Mouse (Mus musculus): ENCODE data around the gene Snx27. TPM values are rescaled to one million over a fixed set of nuclear protein-coding genes. Genes with fewer than 3 reads are reported as not detected.

Gene Snx27
- polyA plus RNA-seq, 1 experiment from 2014 or later: 40.6 TPM

DNA sequence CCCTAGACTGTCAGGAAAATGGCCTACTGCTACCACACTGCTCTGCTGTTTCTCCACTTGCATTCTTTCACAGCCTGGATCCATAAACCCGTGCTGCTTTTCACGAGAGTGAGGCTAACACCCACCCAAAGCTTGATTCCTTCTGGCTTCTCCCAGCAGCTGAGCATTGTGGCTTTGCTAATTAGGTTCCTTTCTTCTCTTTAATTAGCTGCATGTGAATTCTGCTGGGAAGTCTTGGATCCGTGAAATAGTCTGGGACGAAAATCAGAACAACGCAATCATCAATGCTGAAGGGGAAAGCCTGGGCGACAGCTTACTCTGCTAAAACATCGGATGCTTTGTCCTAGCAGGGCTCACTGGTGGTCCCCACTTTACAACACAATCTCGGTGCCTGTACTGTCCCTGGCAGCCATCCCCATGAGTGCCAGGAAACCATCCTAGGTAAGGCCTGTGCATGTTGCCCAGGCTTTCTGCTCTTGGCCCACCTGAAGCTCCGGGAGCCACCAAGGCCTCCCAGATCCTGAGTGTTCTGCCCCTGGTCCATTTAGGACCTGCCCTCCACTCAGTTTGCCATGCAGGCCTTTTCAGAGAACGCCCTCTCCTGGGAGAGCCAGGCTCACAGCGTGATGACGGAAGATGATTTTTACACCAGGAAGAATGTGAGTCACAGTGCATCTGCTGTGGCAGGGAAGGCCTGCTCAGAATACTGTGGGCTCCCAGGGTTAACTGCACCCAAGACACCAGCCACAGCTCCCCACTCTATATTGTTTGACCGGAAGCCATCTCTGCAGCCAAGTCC, 116.7 kb downstream of the Snx27 start:
- no peak for DNase-seq (ENCODE audit: low spot score)
- Histone ChIP-seq H3K36me3 (ENCODE audit: control insufficient read depth, insufficient read depth, low read length) (no peaks in the 10 kb centered on the region), H3K27me3 (ENCODE audit: control insufficient read depth, insufficient read depth, low read length) (no peaks in the 10 kb centered on the region), H3K9me3 (ENCODE audit: control insufficient read depth, low read length) (no peaks in the 10 kb centered on the region), H3K4me2 (replicated peaks; ENCODE audit: low read depth, low read length) (no peak overlapping the region), H3K4me1 (replicated peaks; ENCODE audit: control insufficient read depth, insufficient read depth, low read length) (peaks cover 3% of the 10 kb centered on the region; the same call in 1 of the 2 replicates), H3K27ac (ENCODE audit: low read depth, low read length) (0 out of 2 replicates have a peak overlapping the region, but pooled peaks have one; percentile 17), H3K4me3 (ENCODE audit: low read depth, low read length) (no peak overlapping the region), H3K9ac (ENCODE audit: low read depth, low read length) (no peak overlapping the region)
- 62% methylated on average over 13 of the region's 13 CpGs for WGBS
- no peak for ATAC-seq (ENCODE audit: low FRiP score)

- WGBS: 48% methylated on average over 11 of the region's 11 CpGs
These were observed 118.5 kb downstream of the Snx27 start for GRCm38 (mm10) chr3:94463926-94464578.

DNA sequence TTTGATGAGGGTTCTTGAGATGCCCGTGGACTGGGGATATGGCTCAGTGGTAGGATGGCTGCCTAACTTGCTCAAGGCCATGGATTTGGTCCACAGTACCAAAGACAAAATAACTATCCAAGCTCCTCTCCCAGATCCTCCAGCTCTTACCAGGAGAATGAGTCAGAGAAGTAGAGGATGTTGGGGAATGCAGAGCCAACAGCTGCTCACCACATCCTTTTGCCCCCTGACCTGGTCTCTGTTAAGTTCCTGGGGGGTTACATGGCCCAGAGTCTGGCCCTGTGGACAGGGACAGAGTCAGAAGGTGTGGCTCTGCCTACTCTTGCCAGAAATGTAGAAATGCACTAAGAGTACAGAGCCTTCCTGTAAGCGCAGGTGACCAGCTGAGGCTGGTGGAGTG, 122.7 kb downstream of the Snx27 start:
- WGBS: 96% methylated on average over 2 of the region's 2 CpGs
- DNase-seq (ENCODE audit: low spot score): no peak

More at GRCm38 (mm10) chr3:94463926-94464578, 118.5 kb downstream of the Snx27 start:
- H3K9ac ChIP-seq (ENCODE audit: low read depth, low read length): no peak overlapping the region
- DNase-seq (ENCODE audit: low spot score) (peak; percentile 54), ATAC-seq (ENCODE audit: low FRiP score) (peak; percentile 81)
- H3K4me3 ChIP-seq (ENCODE audit: low read depth, low read length): no peak overlapping the region
- H3K36me3 ChIP-seq (ENCODE audit: control insufficient read depth, insufficient read depth, low read length): no peaks in the 10 kb centered on the region
- H3K4me1 ChIP-seq (replicated peaks; ENCODE audit: control insufficient read depth, insufficient read depth, low read length): peaks cover 3% of the 10 kb centered on the region; the same call in 1 of the 2 replicates
- H3K4me2 ChIP-seq (replicated peaks; ENCODE audit: low read depth, low read length): no peak overlapping the region
- H3K27me3 ChIP-seq (ENCODE audit: control insufficient read depth, insufficient read depth, low read length): no peaks in the 10 kb centered on the region
- H3K9me3 ChIP-seq (ENCODE audit: control insufficient read depth, low read length): no peaks in the 10 kb centered on the region
- no peak overlapping the region for H3K27ac ChIP-seq (ENCODE audit: low read depth, low read length)

DNA sequence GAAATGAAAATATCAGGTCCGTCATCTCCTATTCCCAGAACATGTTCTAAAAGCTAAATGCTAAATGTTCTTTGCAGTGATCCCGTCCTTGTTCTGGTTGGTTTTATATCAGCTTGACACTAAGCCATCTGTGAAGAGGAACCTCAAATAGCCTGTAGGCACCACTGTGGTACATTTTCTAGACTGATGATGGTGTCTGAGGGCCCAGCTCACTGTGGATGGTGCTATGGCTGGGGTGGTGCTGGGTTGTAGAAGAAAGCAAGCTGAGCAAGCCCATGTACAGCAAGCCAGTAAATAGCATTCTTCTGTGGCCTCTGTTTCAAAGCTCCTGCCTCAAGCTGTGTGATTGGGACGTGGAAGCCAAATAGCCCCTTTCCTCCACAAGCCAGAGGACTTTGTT, 125.5 kb downstream of the Snx27 start:
- Histone ChIP-seq H3K4me3 (ENCODE audit: low read depth, low read length) (no peak overlapping the region), H3K27me3 (ENCODE audit: control insufficient read depth, insufficient read depth, low read length) (no peaks in the 10 kb centered on the region), H3K4me2 (replicated peaks; ENCODE audit: low read depth, low read length) (no peak overlapping the region), H3K27ac (ENCODE audit: low read depth, low read length) (no peak overlapping the region), H3K4me1 (replicated peaks; ENCODE audit: control insufficient read depth, insufficient read depth, low read length) (no peaks in the 10 kb centered on the region), H3K9me3 (ENCODE audit: control insufficient read depth, low read length) (no peaks in the 10 kb centered on the region; the same call in 1 of the 2 replicates), H3K9ac (ENCODE audit: low read depth, low read length) (no peak overlapping the region), H3K36me3 (ENCODE audit: control insufficient read depth, insufficient read depth, low read length) (no peaks in the 10 kb centered on the region)
- ATAC-seq (ENCODE audit: low FRiP score) (no peak), DNase-seq (ENCODE audit: low spot score) (no peak)
- 87% methylated on average over 3 of the region's 3 CpGs for WGBS

More for the DNA sequence above, 122.7 kb downstream of the Snx27 start:
- Histone ChIP-seq H3K4me3 (ENCODE audit: low read depth, low read length) (no peak overlapping the region), H3K27me3 (ENCODE audit: control insufficient read depth, insufficient read depth, low read length) (no peaks in the 10 kb centered on the region), H3K4me2 (replicated peaks; ENCODE audit: low read depth, low read length) (no peak overlapping the region), H3K9me3 (ENCODE audit: control insufficient read depth, low read length) (no peaks in the 10 kb centered on the region; the same call in 1 of the 2 replicates), H3K36me3 (ENCODE audit: control insufficient read depth, insufficient read depth, low read length) (no peaks in the 10 kb centered on the region), H3K4me1 (replicated peaks; ENCODE audit: control insufficient read depth, insufficient read depth, low read length) (peaks cover 3% of the 10 kb centered on the region; the same call in 1 of the 2 replicates), H3K27ac (ENCODE audit: low read depth, low read length) (no peak overlapping the region), H3K9ac (ENCODE audit: low read depth, low read length) (no peak overlapping the region)
- no peak for ATAC-seq (ENCODE audit: low FRiP score)

GRCm38 (mm10) chr3:94456529-94457000, 126.0 kb downstream of the Snx27 start:
- H3K36me3 ChIP-seq (ENCODE audit: control insufficient read depth, insufficient read depth, low read length): no peaks in the 10 kb centered on the region
- 2% methylated on average over 12 of the region's 12 CpGs for WGBS
- H3K27ac ChIP-seq (ENCODE audit: low read depth, low read length): no peak overlapping the region
- no peaks in the 10 kb centered on the region for H3K27me3 ChIP-seq (ENCODE audit: control insufficient read depth, insufficient read depth, low read length)
- peak overlapping the region; percentile 35 for H3K4me2 ChIP-seq (replicated peaks; ENCODE audit: low read depth, low read length)
- no peaks in the 10 kb centered on the region; the same call in 1 of the 2 replicates for H3K9me3 ChIP-seq (ENCODE audit: control insufficient read depth, low read length)
- peak; percentile 98 for DNase-seq (ENCODE audit: low spot score)
- H3K9ac ChIP-seq (ENCODE audit: low read depth, low read length): no peak overlapping the region
- 0 out of 2 replicates have a peak overlapping the region, but pooled peaks have one; percentile 18 for H3K4me3 ChIP-seq (ENCODE audit: low read depth, low read length)
- no peaks in the 10 kb centered on the region for H3K4me1 ChIP-seq (replicated peaks; ENCODE audit: control insufficient read depth, insufficient read depth, low read length)
- peak; percentile 87 for ATAC-seq (ENCODE audit: low FRiP score)

GRCm38 (mm10) chr3:94449377-94449776, 133.1 kb downstream of the Snx27 start:
- no peaks in the 10 kb centered on the region for H3K9me3 ChIP-seq (ENCODE audit: control insufficient read depth, low read length)

More at GRCm38 (mm10) chr3:94449377-94449776, 133.1 kb downstream of the Snx27 start:
- Histone ChIP-seq H3K9ac (ENCODE audit: low read depth, low read length) (no peak overlapping the region), H3K36me3 (ENCODE audit: control insufficient read depth, insufficient read depth, low read length) (peaks cover 8% of the 10 kb centered on the region), H3K27ac (ENCODE audit: low read depth, low read length) (no peak overlapping the region), H3K4me3 (ENCODE audit: low read depth, low read length) (no peak overlapping the region), H3K4me2 (replicated peaks; ENCODE audit: low read depth, low read length) (no peak overlapping the region), H3K27me3 (ENCODE audit: control insufficient read depth, insufficient read depth, low read length) (no peaks in the 10 kb centered on the region), H3K4me1 (replicated peaks; ENCODE audit: control insufficient read depth, insufficient read depth, low read length) (no peaks in the 10 kb centered on the region)
- WGBS: 95% methylated on average over 2 of the region's 2 CpGs
- ATAC-seq (ENCODE audit: low FRiP score) (no peak), DNase-seq (ENCODE audit: low spot score) (no peak)

Other genes with a start within 250 kb of the Snx27 start
- 0.11 TPM in 1 of 2 replicates, not detected in the other for gene Them5, start 240.6 kb downstream of the Snx27 start, polyA plus RNA-seq (2014; fragmentation: Nextera tagmentation; extraction: Ambion mirVana)
- 1.4 and 2.1 TPM in 2 replicates for gene C2cd4d, start 220.3 kb downstream of the Snx27 start, polyA plus RNA-seq (2014; fragmentation: Nextera tagmentation; extraction: Ambion mirVana)
- 0.08 and 0.21 TPM in 2 replicates for gene Rorc, start 209.9 kb downstream of the Snx27 start, polyA plus RNA-seq (2014; fragmentation: Nextera tagmentation; extraction: Ambion mirVana)
- 0.22 and 0.32 TPM in 2 replicates for gene Lingo4, start 184.2 kb downstream of the Snx27 start, polyA plus RNA-seq (2014; fragmentation: Nextera tagmentation; extraction: Ambion mirVana)
- 51.5 and 58.7 TPM in 2 replicates for gene Tdrkh, start 169.4 kb downstream of the Snx27 start, polyA plus RNA-seq (2014; fragmentation: Nextera tagmentation; extraction: Ambion mirVana)
- 70.5 and 72.1 TPM in 2 replicates for gene Mrpl9, start 139.4 kb downstream of the Snx27 start, polyA plus RNA-seq (2014; fragmentation: Nextera tagmentation; extraction: Ambion mirVana)
- gene Oaz3, start 138.8 kb downstream of the Snx27 start, polyA plus RNA-seq (2014; fragmentation: Nextera tagmentation; extraction: Ambion mirVana): 0.18 and 0.56 TPM in 2 replicates
- 164 and 210 TPM in 2 replicates for gene Celf3, start 104.4 kb downstream of the Snx27 start, polyA plus RNA-seq (2014; fragmentation: Nextera tagmentation; extraction: Ambion mirVana)
- gene Riiad1, start 102.4 kb downstream of the Snx27 start, polyA plus RNA-seq (2014; fragmentation: Nextera tagmentation; extraction: Ambion mirVana): 15.5 and 19.7 TPM in 2 replicates
- gene Gm10972, start 60.4 kb upstream of the Snx27 start, polyA plus RNA-seq (2014; fragmentation: Nextera tagmentation; extraction: Ambion mirVana): not detected in 2 replicates
- 3.9 and 4.5 TPM in 2 replicates for gene Tuft1, start 76.2 kb upstream of the Snx27 start, polyA plus RNA-seq (2014; fragmentation: Nextera tagmentation; extraction: Ambion mirVana)
- not detected in 2 replicates for gene Selenbp2, start 110.8 kb upstream of the Snx27 start, polyA plus RNA-seq (2014; fragmentation: Nextera tagmentation; extraction: Ambion mirVana)
- gene Cgn, start 203.8 kb upstream of the Snx27 start, polyA plus RNA-seq (2014; fragmentation: Nextera tagmentation; extraction: Ambion mirVana): 2.7 and 3.5 TPM in 2 replicates

All from hindbrain, embryonic 11.5 days (tissue).